ENCODE assay signal across 22 mouse cellular contexts in genomic region chr2:31218611-31219010, GRCm38 (mm10). TPM values are rescaled to one million over a fixed set of nuclear protein-coding genes. Genes with fewer than 3 reads are reported as not detected.
"Had no signal": no experiment of that assay in that cellular context is flagged by ENCODE, and none has a peak within 500 bp of the region (broad histone marks: within the 10 kb centered on the region; RNA-seq: fewer than 3 reads in every experiment).

No protein-coding gene starts in this region.

- H3K4me1 ChIP-seq: limb, embryonic 12.5 days; limb, embryonic 15.5 days; neural tube, embryonic 13.5 days; stomach, embryonic 15.5 days had no signal

- H3K4me3 ChIP-seq: limb, embryonic 12.5 days; limb, embryonic 15.5 days; midbrain, embryonic 13.5 days; myocyte; neural tube, embryonic 13.5 days; stomach, embryonic 15.5 days had no signal

- H3K9ac ChIP-seq: limb, embryonic 12.5 days; limb, embryonic 15.5 days; liver, embryonic 14.5 days; liver, postnatal 0 days; lung, embryonic 14.5 days; midbrain, embryonic 13.5 days; neural tube, embryonic 13.5 days; stomach, embryonic 15.5 days had no signal

- DNase-seq: kidney, adult 9 months; kidney, postnatal 14 days; kidney, postnatal 4 days; layer of hippocampus, adult 9-11 months; liver, postnatal 0 days; lung, embryonic 14.5 days; retina, postnatal 1 day; right cerebral cortex, postnatal 25 days; spleen, adult 18-20 months; thymus, postnatal 25 days had no signal

- H3K27ac ChIP-seq: limb, embryonic 12.5 days; limb, embryonic 15.5 days; liver, embryonic 14.5 days; macrophage; midbrain, embryonic 13.5 days; neural tube, embryonic 13.5 days; stomach, embryonic 15.5 days had no signal

- H3K4me2 ChIP-seq: limb, embryonic 12.5 days; limb, embryonic 15.5 days; liver, embryonic 11.5 days; lung, embryonic 14.5 days; midbrain, embryonic 13.5 days; neural tube, embryonic 13.5 days; stomach, embryonic 15.5 days had no signal

- H3K9me3 ChIP-seq: limb, embryonic 12.5 days; limb, embryonic 15.5 days; midbrain, embryonic 13.5 days; neural tube, embryonic 13.5 days; stomach, embryonic 15.5 days had no signal

- ATAC-seq: liver, postnatal 0 days; lung, postnatal 0 days; midbrain, embryonic 13.5 days had no signal

- H3K27me3 ChIP-seq: limb, embryonic 12.5 days; limb, embryonic 15.5 days; midbrain, embryonic 13.5 days; neural tube, embryonic 13.5 days; stomach, embryonic 15.5 days had no signal

RNA-seq across cellular contexts. Expression of gene Ncs1, which starts 27.0 kb away (rescaled TPM):
- total RNA-seq: monocyte, adult 5-6 weeks; neutrophil, adult 5-6 weeks had no signal
